Mouse (Mus musculus) heart, embryonic 15.5 days (tissue): ENCODE results near the gene Fam229a. TPM values are rescaled to one million over a fixed set of nuclear protein-coding genes. Genes with fewer than 3 reads are reported as not detected.

Experiments
- polyA plus RNA-seq: library from polyadenylated mRNA; unstranded; fragments of >200 nt; fragmentation: Nextera tagmentation; extraction: Ambion mirVana; gene quantifications from 2 replicates; pipeline ENCODE4 v1.2.1, GENCODE M21; 2015

Fam229a gene
- polyA plus RNA-seq, 1 experiment from 2014 or later = not detected

Other genes starting within 250 kb of the Fam229a start
- gene C77080, start 229.8 kb upstream of the Fam229a start, polyA plus RNA-seq = 1.4 and 3.1 TPM in 2 replicates
- 2.1 and 2.3 TPM in 2 replicates for gene Sync, start 203.6 kb upstream of the Fam229a start, polyA plus RNA-seq
- 262 and 276 TPM in 2 replicates for gene Rbbp4, start 155.8 kb upstream of the Fam229a start, polyA plus RNA-seq
- 33.1 and 43.1 TPM in 2 replicates for gene Zbtb8os, start 155.5 kb upstream of the Fam229a start, polyA plus RNA-seq
- gene Zbtb8a, start 113.1 kb upstream of the Fam229a start, polyA plus RNA-seq = 11.0 and 13.1 TPM in 2 replicates
- gene Zbtb8b, start 50.3 kb upstream of the Fam229a start, polyA plus RNA-seq = 5.8 and 6.2 TPM in 2 replicates
- 23.1 and 27.2 TPM in 2 replicates for gene Bsdc1, start 29.6 kb upstream of the Fam229a start, polyA plus RNA-seq
- not detected in 2 replicates for gene Tssk3, start 168 bp upstream of the Fam229a start, polyA plus RNA-seq
- 283 and 352 TPM in 2 replicates for gene Marcksl1, start 22.4 kb downstream of the Fam229a start, polyA plus RNA-seq
- gene Hdac1, start 51.5 kb downstream of the Fam229a start, polyA plus RNA-seq = 99.9 and 134 TPM in 2 replicates
- 6.8 and 62.1 TPM in 2 replicates for gene Lck, start 82.5 kb downstream of the Fam229a start, polyA plus RNA-seq
- gene Fam167b, start 87.4 kb downstream of the Fam229a start, polyA plus RNA-seq = 4.4 and 5.0 TPM in 2 replicates
- gene Eif3i, start 109.5 kb downstream of the Fam229a start, polyA plus RNA-seq = 151 and 175 TPM in 2 replicates
- 136 and 147 TPM in 2 replicates for gene Tmem234, start 109.5 kb downstream of the Fam229a start, polyA plus RNA-seq
- 1.7 and 2.1 TPM in 2 replicates for gene Dcdc2b, start 123.1 kb downstream of the Fam229a start, polyA plus RNA-seq
- gene Iqcc, start 127.9 kb downstream of the Fam229a start, polyA plus RNA-seq = 19.0 and 22.9 TPM in 2 replicates
- gene Ccdc28b, start 132.8 kb downstream of the Fam229a start, polyA plus RNA-seq = 47.3 and 52.4 TPM in 2 replicates
- gene Txlna, start 149.9 kb downstream of the Fam229a start, polyA plus RNA-seq = 38.4 and 50.8 TPM in 2 replicates
- gene Kpna6, start 181.6 kb downstream of the Fam229a start, polyA plus RNA-seq = 13.6 and 16.6 TPM in 2 replicates
- gene Tmem39b, start 205.6 kb downstream of the Fam229a start, polyA plus RNA-seq = 6.1 and 7.4 TPM in 2 replicates